In the genomic region with DNA sequence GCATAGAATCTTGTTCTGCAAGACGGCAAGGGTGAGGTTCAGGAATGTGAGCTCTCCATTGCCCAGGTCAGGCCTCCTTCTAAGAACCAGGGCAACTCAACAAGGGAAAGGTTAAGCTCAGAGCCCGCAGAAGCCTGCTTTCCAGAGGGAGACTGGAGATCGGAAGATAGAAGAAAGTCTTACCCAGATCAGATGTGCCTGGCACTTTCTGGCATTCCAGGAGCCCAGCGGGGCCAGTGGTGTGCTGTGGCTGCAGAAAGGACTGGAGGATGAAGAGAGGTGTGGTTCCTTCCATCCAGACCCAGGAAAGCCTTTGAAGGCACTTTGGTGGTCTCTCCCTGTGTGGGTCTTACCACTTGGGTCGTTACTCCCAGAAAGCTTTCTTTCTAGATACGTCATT, we compare ENCODE assay signal across 24 mouse cellular contexts.
DNase-seq lines count a peak whose midpoint lies in the region; ATAC-seq lines count a peak whose summit lies in the region.
"Had no signal": no experiment of that assay in that cellular context is flagged by ENCODE, and none has a peak within 500 bp of the region (broad histone marks: within the 10 kb centered on the region; RNA-seq: fewer than 3 reads in every experiment).

No protein-coding gene starts in this region.

- H3K9ac ChIP-seq in hindbrain, embryonic 14.5 days = no peak overlapping the region
- H3K9ac ChIP-seq: embryonic facial prominence, embryonic 12.5 days; forebrain, embryonic 13.5 days; forebrain, embryonic 15.5 days had no signal

- WGBS in hindbrain, embryonic 10.5 days = 72% methylated on average over 6 of the region's 6 CpGs
- WGBS in hindbrain, embryonic 14.5 days = 81% methylated on average over 6 of the region's 6 CpGs

- no peak overlapping the region for H3K4me2 ChIP-seq in hindbrain, embryonic 14.5 days (replicated peaks)
- H3K4me2 ChIP-seq: embryonic facial prominence, embryonic 12.5 days; forebrain, embryonic 13.5 days; forebrain, embryonic 15.5 days had no signal

- DNase-seq in heart, adult 11 months = peak; percentile 73
- no peak for DNase-seq in heart, adult 9 months (ENCODE audit: low spot score in 2 of 2)
- no peak for DNase-seq in hindbrain, embryonic 10.5 days (ENCODE audit: low spot score)
- DNase-seq in hindbrain, embryonic 14.5 days (ENCODE audit: low spot score) = no peak
- DNase-seq in testis, postnatal 10 days (ENCODE audit: low spot score) = peak; percentile 32
- DNase-seq in testis, postnatal 14 days (ENCODE audit: low spot score) = no peak
- DNase-seq: adrenal gland, adult 8-10 months; adrenal gland, postnatal 14 days; adrenal gland, postnatal 36 days; B cell, adult 2 months; cerebellum, adult 11-12 months; cerebellum, adult 2 months; cerebellum, adult 9-10 months; cerebellum, postnatal 10 days; cerebellum, postnatal 25 days had no signal

- no peaks in the 10 kb centered on the region for H3K36me3 ChIP-seq in hindbrain, embryonic 10.5 days
- no peaks in the 10 kb centered on the region for H3K36me3 ChIP-seq in hindbrain, embryonic 14.5 days (replicated peaks; ENCODE audit: control insufficient read depth, insufficient read depth)
- H3K36me3 ChIP-seq: embryonic facial prominence, embryonic 10.5 days; embryonic facial prominence, embryonic 12.5 days; forebrain, embryonic 15.5 days; G1E had no signal

- no peaks in the 10 kb centered on the region for H3K27me3 ChIP-seq in hindbrain, embryonic 10.5 days (ENCODE audit: insufficient read depth, poor library complexity, severe bottlenecking)
- H3K27me3 ChIP-seq in hindbrain, embryonic 14.5 days (ENCODE audit: control insufficient read depth, insufficient read depth, low read length) = no peaks in the 10 kb centered on the region
- H3K27me3 ChIP-seq: CH12.LX; embryonic facial prominence, embryonic 12.5 days; forebrain, embryonic 13.5 days; forebrain, embryonic 15.5 days; Patski had no signal

- H3K27ac ChIP-seq in hindbrain, embryonic 10.5 days = 0 out of 2 replicates have a peak overlapping the region, but pooled peaks have one; percentile 45
- no peak overlapping the region for H3K27ac ChIP-seq in hindbrain, embryonic 14.5 days
- H3K27ac ChIP-seq: embryonic facial prominence, embryonic 10.5 days; embryonic facial prominence, embryonic 12.5 days; forebrain, embryonic 13.5 days; forebrain, embryonic 15.5 days had no signal

- H3K4me1 ChIP-seq in hindbrain, embryonic 10.5 days (replicated peaks) = peaks cover 6% of the 10 kb centered on the region; the same call in 1 of the 2 replicates
- peaks cover 5% of the 10 kb centered on the region; the same call in 1 of the 2 replicates for H3K4me1 ChIP-seq in hindbrain, embryonic 14.5 days (replicated peaks; ENCODE audit: control insufficient read depth, insufficient read depth, low read length)
- H3K4me1 ChIP-seq: forebrain, embryonic 13.5 days had no signal

- no peak for ATAC-seq in hindbrain, embryonic 14.5 days (ENCODE audit: low FRiP score)
- ATAC-seq: activated CD4-positive, CD25-positive, alpha-beta regulatory T cell, adult 4 months; CD4-positive, CD25-positive, alpha-beta regulatory T cell, adult 4 months; forebrain, embryonic 13.5 days; forebrain, embryonic 15.5 days; Patski had no signal

- no peaks in the 10 kb centered on the region for H3K9me3 ChIP-seq in hindbrain, embryonic 10.5 days
- no peaks in the 10 kb centered on the region for H3K9me3 ChIP-seq in hindbrain, embryonic 14.5 days (ENCODE audit: control insufficient read depth, low read length)
- H3K9me3 ChIP-seq: embryonic facial prominence, embryonic 10.5 days; embryonic facial prominence, embryonic 12.5 days; forebrain, embryonic 13.5 days; forebrain, embryonic 15.5 days; G1E had no signal

- no peak overlapping the region for H3K4me3 ChIP-seq in hindbrain, embryonic 10.5 days
- H3K4me3 ChIP-seq in hindbrain, embryonic 14.5 days (replicated peaks; ENCODE audit: low read length) = no peak overlapping the region
- H3K4me3 ChIP-seq: embryonic facial prominence, embryonic 10.5 days; embryonic facial prominence, embryonic 12.5 days; forebrain, embryonic 13.5 days; forebrain, embryonic 15.5 days had no signal

Comparison
In these comparisons a context has a peak if more than half of its experiments do, and no peak if none do; other contexts are left out.
1. DNase-seq: peak in heart, adult 11 months (single experiment) and testis, postnatal 10 days (single experiment); none in heart, adult 9 months (0 of 2), hindbrain, embryonic 10.5 days (single experiment), hindbrain, embryonic 14.5 days (single experiment) and testis, postnatal 14 days (single experiment).